In the genomic region with DNA sequence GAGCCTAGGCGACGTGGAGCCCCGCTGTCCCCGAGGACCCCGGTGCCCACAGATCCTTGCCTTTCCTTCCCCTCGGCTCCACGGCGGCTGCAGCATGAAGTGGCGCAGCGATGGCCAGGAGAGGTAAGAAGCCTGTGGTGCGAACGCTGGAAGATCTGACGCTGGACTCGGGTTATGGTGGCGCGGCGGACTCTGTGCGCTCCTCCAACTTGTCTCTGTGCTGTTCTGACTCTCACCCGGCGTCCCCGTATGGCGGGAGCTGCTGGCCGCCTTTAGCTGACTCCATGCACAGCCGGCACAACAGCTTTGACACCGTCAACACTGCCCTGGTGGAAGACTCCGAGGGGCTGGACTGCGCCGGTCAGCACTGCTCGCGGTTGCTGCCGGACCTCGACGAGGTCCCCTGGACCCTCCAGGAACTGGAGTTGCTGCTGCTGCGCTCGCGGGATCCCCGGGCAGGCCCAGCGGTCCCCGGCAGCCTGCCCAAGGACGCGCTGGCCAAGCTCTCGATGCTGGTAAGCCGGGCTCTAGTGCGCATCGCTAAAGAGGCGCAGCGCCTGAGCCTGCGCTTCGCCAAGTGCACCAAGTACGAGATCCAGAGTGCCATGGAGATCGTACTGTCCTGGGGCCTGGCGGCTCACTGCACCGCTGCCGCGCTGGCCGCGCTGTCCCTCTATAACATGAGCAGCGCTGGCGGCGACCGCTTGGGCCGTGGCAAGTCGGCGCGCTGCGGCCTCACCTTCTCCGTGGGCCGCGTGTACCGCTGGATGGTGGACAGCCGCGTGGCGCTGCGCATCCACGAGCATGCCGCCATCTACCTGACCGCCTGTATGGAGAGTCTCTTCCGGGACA, we compare ENCODE assay signal across 8 mouse cellular contexts. TPM values are rescaled to one million over a fixed set of nuclear protein-coding genes. Genes with fewer than 3 reads are reported as not detected.
DNase-seq lines count a peak whose midpoint lies in the region; ATAC-seq and TF ChIP-seq lines count a peak whose summit lies in the region.

No protein-coding gene starts in this region.

- TF ChIP-seq CTCF in E14TG2a.4 (conservative IDR thresholded peaks at IDR 0.05; ENCODE audit: low read length), result no peak
- TF ChIP-seq CTCF in bone marrow, adult 2 months (IDR thresholded peaks at IDR 0.05; ENCODE audit: control insufficient read depth, insufficient read depth, low read length), result no peak
- no peak for TF ChIP-seq CTCF in kidney, postnatal 0 days (IDR thresholded peaks at IDR 0.05; ENCODE audit: low read depth)
- no peak for TF ChIP-seq CTCF in liver, embryonic 14.5 days (IDR thresholded peaks at IDR 0.05; ENCODE audit: low read depth)

- no peak for TF ChIP-seq POLR2A in bone marrow, adult 2 months (IDR thresholded peaks at IDR 0.05; ENCODE audit: borderline replicate concordance, control insufficient read depth, low read depth, low read length)

- no peak for ATAC-seq in heart, embryonic 13.5 days (ENCODE audit: extremely low read depth, insufficient number of reproducible peaks, low FRiP score, low TSS enrichment)
- ATAC-seq in kidney, postnatal 0 days (replicated peaks; ENCODE audit: low FRiP score, low read depth), result peak; percentile 18; the same call in 1 of the 2 replicates
- peak; percentile 16; the same call in 1 of the 2 replicates for ATAC-seq in liver, embryonic 14.5 days (ENCODE audit: insufficient read depth)
- peak; percentile 44 for ATAC-seq in neural tube, embryonic 13.5 days (ENCODE audit: low read depth)

- no peaks in the 10 kb centered on the region for H3K9me3 ChIP-seq in E14TG2a.4 (ENCODE audit: low read length)
- H3K9me3 ChIP-seq in forebrain, embryonic 10.5 days, result no peaks in the 10 kb centered on the region
- no peaks in the 10 kb centered on the region for H3K9me3 ChIP-seq in heart, embryonic 13.5 days
- no peaks in the 10 kb centered on the region for H3K9me3 ChIP-seq in kidney, postnatal 0 days (replicated peaks; ENCODE audit: low read length)
- no peaks in the 10 kb centered on the region for H3K9me3 ChIP-seq in liver, embryonic 14.5 days (ENCODE audit: control insufficient read depth, low read length)
- H3K9me3 ChIP-seq in neural tube, embryonic 13.5 days, result no peaks in the 10 kb centered on the region

- H3K36me3 ChIP-seq in E14TG2a.4 (ENCODE audit: insufficient read depth, low read length), result no peaks in the 10 kb centered on the region
- H3K36me3 ChIP-seq in forebrain, embryonic 10.5 days (replicated peaks), result no peaks in the 10 kb centered on the region
- H3K36me3 ChIP-seq in heart, embryonic 13.5 days, result no peaks in the 10 kb centered on the region
- no peaks in the 10 kb centered on the region for H3K36me3 ChIP-seq in kidney, postnatal 0 days (ENCODE audit: insufficient read depth, low read length)
- H3K36me3 ChIP-seq in liver, embryonic 14.5 days (replicated peaks; ENCODE audit: control insufficient read depth, insufficient read depth, low read depth), result no peaks in the 10 kb centered on the region
- H3K36me3 ChIP-seq in neural tube, embryonic 13.5 days, result no peaks in the 10 kb centered on the region

- WGBS in bone marrow, adult 2 months, result 1% methylated on average over 78 of the region's 78 CpGs
- WGBS in forebrain, embryonic 10.5 days, result under 1% methylated on average over 78 of the region's 78 CpGs
- WGBS in heart, embryonic 13.5 days, result under 1% methylated on average over 78 of the region's 78 CpGs
- WGBS in kidney, postnatal 0 days, result under 1% methylated on average over 78 of the region's 78 CpGs
- under 1% methylated on average over 78 of the region's 78 CpGs for WGBS in liver, embryonic 14.5 days (ENCODE audit: insufficient replicate concordance)
- under 1% methylated on average over 76 of the region's 78 CpGs for WGBS in neural tube, embryonic 13.5 days

- H3K4me2 ChIP-seq in heart, embryonic 13.5 days, result peak overlapping the region; percentile 100
- peak overlapping the region; percentile 99 for H3K4me2 ChIP-seq in kidney, postnatal 0 days (ENCODE audit: low read length)
- peak overlapping the region; percentile 63 for H3K4me2 ChIP-seq in liver, embryonic 14.5 days (ENCODE audit: low read depth)
- peak overlapping the region; percentile 99 for H3K4me2 ChIP-seq in neural tube, embryonic 13.5 days

- peak overlapping the region; percentile 73 for H3K9ac ChIP-seq in heart, embryonic 13.5 days
- H3K9ac ChIP-seq in kidney, postnatal 0 days (ENCODE audit: low read depth, low read length), result peak overlapping the region; percentile 59
- H3K9ac ChIP-seq in liver, embryonic 14.5 days (replicated peaks), result no peak overlapping the region
- H3K9ac ChIP-seq in neural tube, embryonic 13.5 days, result peak overlapping the region; percentile 82

- H3K27me3 ChIP-seq in E14TG2a.4 (ENCODE audit: insufficient read depth, low read length), result peaks cover 41% of the 10 kb centered on the region
- peaks cover 51% of the 10 kb centered on the region for H3K27me3 ChIP-seq in forebrain, embryonic 10.5 days (ENCODE audit: poor library complexity, severe bottlenecking)
- H3K27me3 ChIP-seq in heart, embryonic 13.5 days (replicated peaks), result peaks cover 34% of the 10 kb centered on the region
- H3K27me3 ChIP-seq in kidney, postnatal 0 days (ENCODE audit: insufficient read depth, low read length), result 0 out of 2 replicates have a peak, but pooled peaks cover 5% of the 10 kb centered on the region
- H3K27me3 ChIP-seq in liver, embryonic 14.5 days (ENCODE audit: control insufficient read depth, insufficient read depth, low read length), result peaks cover 28% of the 10 kb centered on the region
- H3K27me3 ChIP-seq in neural tube, embryonic 13.5 days, result peaks cover 15% of the 10 kb centered on the region; the same call in 1 of the 2 replicates

- DNase-seq in forebrain, embryonic 10.5 days (ENCODE audit: extremely low spot score, low spot score), result peak; percentile 69
- peak; percentile 59 for DNase-seq in kidney, postnatal 0 days (ENCODE audit: low spot score)
- no peak for DNase-seq in liver, embryonic 14.5 days (ENCODE audit: low read depth in 3 of 3, low spot score in 3 of 3)
- peak; percentile 46 for DNase-seq in urinary bladder, adult 2 months (ENCODE audit: low spot score)

- peak overlapping the region; percentile 84 for H3K4me3 ChIP-seq in E14TG2a.4 (replicated peaks; ENCODE audit: low read length)
- H3K4me3 ChIP-seq in bone marrow, adult 2 months (replicated peaks; ENCODE audit: control insufficient read depth, low read depth, low read length), result peak overlapping the region; percentile 59
- peak overlapping the region; percentile 64 for H3K4me3 ChIP-seq in forebrain, embryonic 10.5 days
- H3K4me3 ChIP-seq in heart, embryonic 13.5 days, result peak overlapping the region; percentile 53
- H3K4me3 ChIP-seq in kidney, postnatal 0 days (replicated peaks; ENCODE audit: low read depth, low read length), result peak overlapping the region; percentile 63
- H3K4me3 ChIP-seq in liver, embryonic 14.5 days (ENCODE audit: insufficient read depth in 1 of 2, low read depth in 2 of 2, low read length in 2 of 2), result peak overlapping the region; percentile 10 to 43
- peak overlapping the region; percentile 62 for H3K4me3 ChIP-seq in neural tube, embryonic 13.5 days

- H3K4me1 ChIP-seq in E14TG2a.4 (replicated peaks; ENCODE audit: low read depth, low read length), result peaks cover 43% of the 10 kb centered on the region
- no peaks in the 10 kb centered on the region for H3K4me1 ChIP-seq in bone marrow, adult 2 months (ENCODE audit: control insufficient read depth, insufficient read depth, low read length)
- peaks cover 39% of the 10 kb centered on the region for H3K4me1 ChIP-seq in forebrain, embryonic 10.5 days
- peaks cover 20% of the 10 kb centered on the region for H3K4me1 ChIP-seq in heart, embryonic 13.5 days
- H3K4me1 ChIP-seq in kidney, postnatal 0 days (replicated peaks; ENCODE audit: insufficient read depth, low read length), result peaks cover 12% of the 10 kb centered on the region; the same call in 1 of the 2 replicates
- H3K4me1 ChIP-seq in liver, embryonic 14.5 days (replicated peaks; ENCODE audit: control insufficient read depth in 2 of 2, insufficient read depth in 2 of 2, low read length in 1 of 2), result no peaks in the 10 kb centered on the region
- H3K4me1 ChIP-seq in neural tube, embryonic 13.5 days (replicated peaks), result peaks cover 37% of the 10 kb centered on the region

- no peak for TF ChIP-seq EP300 in liver, embryonic 14.5 days (IDR thresholded peaks at IDR 0.05; ENCODE audit: low read depth)

- peak overlapping the region; percentile 2; the same call in 1 of the 2 replicates for H3K27ac ChIP-seq in bone marrow, adult 2 months (ENCODE audit: control insufficient read depth, insufficient read depth, low read depth, low read length, poor library complexity)
- peak overlapping the region; percentile 83 for H3K27ac ChIP-seq in forebrain, embryonic 10.5 days
- H3K27ac ChIP-seq in heart, embryonic 13.5 days (replicated peaks), result no peak overlapping the region
- H3K27ac ChIP-seq in kidney, postnatal 0 days, result no peak overlapping the region
- H3K27ac ChIP-seq in liver, embryonic 14.5 days, result no peak overlapping the region
- peak overlapping the region; percentile 78 for H3K27ac ChIP-seq in neural tube, embryonic 13.5 days (replicated peaks)

RNA-seq across cellular contexts. Expression of gene Btbd11, which starts 0.8 kb away (rescaled TPM):
- 0.85 TPM in 1 of 2 replicates, not detected in the other for polyA plus RNA-seq in bone marrow, adult 2 months (2011; ENCODE audit: insufficient read depth, insufficient read length, low replicate concordance, missing spikeins)
- 4.1 and 4.3 TPM in 2 replicates for polyA plus RNA-seq in forebrain, embryonic 10.5 days (2016; fragmentation: Nextera tagmentation; extraction: Ambion mirVana)
- 0.64 and 0.74 TPM in 2 replicates for polyA plus RNA-seq in heart, embryonic 13.5 days (2015; fragmentation: Nextera tagmentation; extraction: Ambion mirVana)
- 6.7 and 6.8 TPM in 2 replicates for polyA plus RNA-seq in kidney, postnatal 0 days (2015; fragmentation: Nextera tagmentation; extraction: Ambion mirVana)
- 0.22 and 0.26 TPM in 2 replicates for polyA plus RNA-seq in liver, embryonic 14.5 days (2012; rRNA removed)
- polyA plus RNA-seq in liver, embryonic 14.5 days (2014; fragmentation: Nextera tagmentation; extraction: Ambion mirVana), result 0.32 and 0.54 TPM in 2 replicates
- 13.5 and 14.4 TPM in 2 replicates for polyA plus RNA-seq in neural tube, embryonic 13.5 days (2015; fragmentation: Nextera tagmentation; extraction: Ambion mirVana)
- 9.8 and 10.6 TPM in 2 replicates for polyA plus RNA-seq in urinary bladder, adult 2 months (2012; rRNA removed)

Comparison
In these comparisons a context has a peak if more than half of its experiments do, and no peak if none do; other contexts are left out.
1. H3K4me3 ChIP-seq: peak in every context shown above with its lines; median percentile 84 in E14TG2a.4; 64 in forebrain, embryonic 10.5 days; 63 in kidney, postnatal 0 days; 62 in neural tube, embryonic 13.5 days; 59 in bone marrow, adult 2 months; 53 in heart, embryonic 13.5 days; 26 in liver, embryonic 14.5 days.
2. H3K27ac ChIP-seq: peak in bone marrow, adult 2 months (single experiment), forebrain, embryonic 10.5 days (single experiment) and neural tube, embryonic 13.5 days (single experiment); none in heart, embryonic 13.5 days (single experiment), kidney, postnatal 0 days (single experiment) and liver, embryonic 14.5 days (single experiment).
3. DNase-seq: peak in forebrain, embryonic 10.5 days (single experiment), kidney, postnatal 0 days (single experiment) and urinary bladder, adult 2 months (single experiment); none in liver, embryonic 14.5 days (0 of 3).
4. Peak in every context shown above with its lines, with median percentiles within 50 percentile points of each other: H3K4me2 ChIP-seq.